Mouse (Mus musculus): ENCODE measurements around the gene Mcub. TPM values are rescaled to one million over a fixed set of nuclear protein-coding genes. Genes with fewer than 3 reads are reported as not detected.

Gene Mcub
- polyA plus RNA-seq, 1 experiment from 2014 or later = 6.0 TPM

- no peaks in the 10 kb centered on the region for H3K9me3 ChIP-seq (replicated peaks; ENCODE audit: control insufficient read depth, low read length)
- no peak for ATAC-seq (ENCODE audit: insufficient read depth, low FRiP score)
- no peak overlapping the region for H3K4me2 ChIP-seq (ENCODE audit: low read depth, low read length)
These were observed 29.2 kb downstream of the Mcub start for GRCm38 (mm10) chr3:129940780-129941179.

DNA sequence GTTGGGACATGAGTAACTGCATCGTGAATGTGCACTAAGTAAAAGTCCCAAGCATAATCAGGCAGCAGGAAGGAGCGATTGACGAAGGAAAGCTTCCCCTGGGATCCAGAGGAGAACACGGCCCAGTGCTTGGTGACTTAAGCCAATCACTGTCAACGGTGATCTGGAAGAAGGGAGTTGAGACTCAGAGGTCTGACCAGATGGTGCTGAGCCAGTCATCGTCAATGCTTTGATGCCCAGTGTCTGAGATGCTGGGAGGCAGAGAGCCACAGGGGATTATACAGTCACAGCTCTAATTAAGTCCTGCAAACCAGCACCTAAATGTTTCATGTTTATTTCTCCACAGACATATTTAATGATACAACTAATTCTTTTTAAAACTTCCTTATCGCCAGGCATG is 30.9 kb downstream of the Mcub start:
- Histone ChIP-seq H3K9ac (ENCODE audit: low read length) (no peak overlapping the region), H3K27ac (ENCODE audit: low read length) (no peak overlapping the region), H3K4me3 (replicated peaks; ENCODE audit: low read length) (no peak overlapping the region), H3K27me3 (ENCODE audit: control insufficient read depth, insufficient read depth, low read length) (no peaks in the 10 kb centered on the region), H3K4me2 (ENCODE audit: low read depth, low read length) (no peak overlapping the region), H3K4me1 (ENCODE audit: control insufficient read depth, insufficient read depth, low read length) (no peaks in the 10 kb centered on the region), H3K36me3 (ENCODE audit: control insufficient read depth, insufficient read depth, low read length) (no peaks in the 10 kb centered on the region), H3K9me3 (replicated peaks; ENCODE audit: control insufficient read depth, low read length) (no peaks in the 10 kb centered on the region)
- 74% methylated on average over 7 of the region's 7 CpGs for WGBS
- ATAC-seq (ENCODE audit: insufficient read depth, low FRiP score) = no peak

More at GRCm38 (mm10) chr3:129940780-129941179, 29.2 kb downstream of the Mcub start:
- H3K4me3 ChIP-seq (replicated peaks; ENCODE audit: low read length) = no peak overlapping the region
- H3K27ac ChIP-seq (ENCODE audit: low read length) = no peak overlapping the region
- no peaks in the 10 kb centered on the region for H3K36me3 ChIP-seq (ENCODE audit: control insufficient read depth, insufficient read depth, low read length)
- no peaks in the 10 kb centered on the region for H3K4me1 ChIP-seq (ENCODE audit: control insufficient read depth, insufficient read depth, low read length)
- H3K9ac ChIP-seq (ENCODE audit: low read length) = no peak overlapping the region
- WGBS = 88% methylated on average over 2 of the region's 2 CpGs
- no peaks in the 10 kb centered on the region for H3K27me3 ChIP-seq (ENCODE audit: control insufficient read depth, insufficient read depth, low read length)

- Histone ChIP-seq H3K36me3 (ENCODE audit: control insufficient read depth, insufficient read depth, low read length) (no peaks in the 10 kb centered on the region), H3K27ac (ENCODE audit: low read length) (peak overlapping the region; percentile 42; the same call in 1 of the 2 replicates), H3K4me2 (ENCODE audit: low read depth, low read length) (no peak overlapping the region), H3K9ac (ENCODE audit: low read length) (no peak overlapping the region), H3K4me3 (replicated peaks; ENCODE audit: low read length) (no peak overlapping the region), H3K27me3 (ENCODE audit: control insufficient read depth, insufficient read depth, low read length) (no peaks in the 10 kb centered on the region), H3K9me3 (replicated peaks; ENCODE audit: control insufficient read depth, low read length) (no peaks in the 10 kb centered on the region), H3K4me1 (ENCODE audit: control insufficient read depth, insufficient read depth, low read length) (no peaks in the 10 kb centered on the region)
- peak; percentile 66; the same call in 1 of the 2 replicates for ATAC-seq (ENCODE audit: insufficient read depth, low FRiP score)
- 31% methylated on average over 3 of the region's 3 CpGs for WGBS
These were observed 32.2 kb downstream of the Mcub start for GRCm38 (mm10) chr3:129937848-129938247.

GRCm38 (mm10) chr3:129936561-129936960 is 33.4 kb downstream of the Mcub start:
- H3K9me3 ChIP-seq (replicated peaks; ENCODE audit: control insufficient read depth, low read length) = no peaks in the 10 kb centered on the region
- H3K27ac ChIP-seq (ENCODE audit: low read length) = no peak overlapping the region; the same call in 1 of the 2 replicates
- no peaks in the 10 kb centered on the region for H3K27me3 ChIP-seq (ENCODE audit: control insufficient read depth, insufficient read depth, low read length)
- H3K4me2 ChIP-seq (ENCODE audit: low read depth, low read length) = no peak overlapping the region
- no peaks in the 10 kb centered on the region for H3K4me1 ChIP-seq (ENCODE audit: control insufficient read depth, insufficient read depth, low read length)
- no peak overlapping the region for H3K9ac ChIP-seq (ENCODE audit: low read length)
- no peak for ATAC-seq (ENCODE audit: insufficient read depth, low FRiP score)
- no peak overlapping the region for H3K4me3 ChIP-seq (replicated peaks; ENCODE audit: low read length)
- 51% methylated on average over 9 of the region's 9 CpGs for WGBS
- no peaks in the 10 kb centered on the region for H3K36me3 ChIP-seq (ENCODE audit: control insufficient read depth, insufficient read depth, low read length)

- ATAC-seq (ENCODE audit: insufficient read depth, low FRiP score) = no peak
- 48% methylated on average over 4 of the region's 4 CpGs for WGBS
- Histone ChIP-seq H3K9ac (ENCODE audit: low read length) (no peak overlapping the region), H3K4me3 (replicated peaks; ENCODE audit: low read length) (no peak overlapping the region), H3K4me1 (ENCODE audit: control insufficient read depth, insufficient read depth, low read length) (no peaks in the 10 kb centered on the region), H3K9me3 (replicated peaks; ENCODE audit: control insufficient read depth, low read length) (no peaks in the 10 kb centered on the region), H3K36me3 (ENCODE audit: control insufficient read depth, insufficient read depth, low read length) (no peaks in the 10 kb centered on the region), H3K4me2 (ENCODE audit: low read depth, low read length) (no peak overlapping the region), H3K27me3 (ENCODE audit: control insufficient read depth, insufficient read depth, low read length) (no peaks in the 10 kb centered on the region), H3K27ac (ENCODE audit: low read length) (no peak overlapping the region)
These were observed 37.6 kb downstream of the Mcub start for GRCm38 (mm10) chr3:129932443-129932842.

DNA sequence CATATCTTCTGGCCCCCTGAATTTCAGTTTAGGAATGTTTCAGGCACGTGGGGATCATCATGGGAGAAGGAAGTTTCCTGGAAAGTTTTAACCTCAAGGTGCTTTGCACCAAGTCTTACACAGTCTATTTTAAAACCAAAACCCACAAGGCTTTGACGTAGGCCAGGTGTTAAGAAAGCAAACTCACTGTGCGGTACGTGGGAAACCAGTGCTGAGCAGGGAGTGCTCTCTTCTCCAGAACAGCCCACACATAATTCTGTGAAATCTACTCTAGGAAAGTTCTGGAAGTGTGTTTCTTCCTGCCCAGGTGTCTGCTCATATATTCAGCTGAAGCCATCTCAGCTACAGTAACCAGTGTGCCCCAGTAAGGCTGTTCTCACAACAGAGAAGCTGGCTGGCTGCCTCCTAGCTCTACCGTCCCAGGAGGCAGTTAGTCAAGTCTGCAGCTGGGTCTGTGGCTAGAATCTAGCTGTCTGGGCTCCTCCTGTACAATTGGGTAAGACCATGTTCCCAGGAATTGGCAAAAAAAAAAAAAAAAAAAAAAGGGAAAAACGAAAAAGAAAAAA is 39.7 kb downstream of the Mcub start:
- WGBS = 43% methylated on average over 6 of the region's 6 CpGs
- H3K9ac ChIP-seq (ENCODE audit: low read length) = no peak overlapping the region
- no peaks in the 10 kb centered on the region for H3K4me1 ChIP-seq (ENCODE audit: control insufficient read depth, insufficient read depth, low read length)
- no peak for ATAC-seq (ENCODE audit: insufficient read depth, low FRiP score)
- no peaks in the 10 kb centered on the region for H3K27me3 ChIP-seq (ENCODE audit: control insufficient read depth, insufficient read depth, low read length)
- H3K9me3 ChIP-seq (replicated peaks; ENCODE audit: control insufficient read depth, low read length) = no peaks in the 10 kb centered on the region
- no peak overlapping the region for H3K4me2 ChIP-seq (ENCODE audit: low read depth, low read length)
- H3K36me3 ChIP-seq (ENCODE audit: control insufficient read depth, insufficient read depth, low read length) = no peaks in the 10 kb centered on the region
- no peak overlapping the region for H3K4me3 ChIP-seq (replicated peaks; ENCODE audit: low read length)
- no peak overlapping the region for H3K27ac ChIP-seq (ENCODE audit: low read length)

DNA sequence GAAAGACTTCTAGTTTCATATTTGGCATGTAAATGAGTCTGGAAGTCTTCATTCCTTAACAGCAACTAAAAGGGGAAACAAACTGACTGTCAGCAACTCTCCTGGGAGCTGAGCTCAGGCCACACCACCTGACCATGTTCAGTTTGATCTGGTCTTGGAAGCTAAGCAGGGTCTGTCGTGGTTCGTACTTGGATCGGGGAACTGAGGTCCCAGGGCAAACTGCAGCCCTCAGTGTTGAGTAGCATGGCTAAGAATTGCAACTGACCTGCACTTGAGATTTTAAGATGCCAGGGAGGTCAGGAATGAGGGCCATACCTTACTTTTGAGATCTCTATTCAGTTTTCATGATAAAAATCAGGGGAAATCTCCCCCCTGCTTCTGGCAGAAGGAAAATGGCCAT is 44.1 kb downstream of the Mcub start:
- Histone ChIP-seq H3K4me1 (ENCODE audit: control insufficient read depth, insufficient read depth, low read length) (no peaks in the 10 kb centered on the region), H3K27ac (ENCODE audit: low read length) (no peak overlapping the region), H3K4me2 (ENCODE audit: low read depth, low read length) (no peak overlapping the region), H3K9me3 (replicated peaks; ENCODE audit: control insufficient read depth, low read length) (no peaks in the 10 kb centered on the region), H3K4me3 (replicated peaks; ENCODE audit: low read length) (no peak overlapping the region), H3K36me3 (ENCODE audit: control insufficient read depth, insufficient read depth, low read length) (no peaks in the 10 kb centered on the region), H3K27me3 (ENCODE audit: control insufficient read depth, insufficient read depth, low read length) (no peaks in the 10 kb centered on the region), H3K9ac (ENCODE audit: low read length) (no peak overlapping the region)
- no peak for ATAC-seq (ENCODE audit: insufficient read depth, low FRiP score)
- 83% methylated on average over 3 of the region's 3 CpGs for WGBS

- Histone ChIP-seq H3K27me3 (ENCODE audit: control insufficient read depth, insufficient read depth, low read length) (no peaks in the 10 kb centered on the region), H3K9ac (ENCODE audit: low read length) (no peak overlapping the region), H3K36me3 (ENCODE audit: control insufficient read depth, insufficient read depth, low read length) (no peaks in the 10 kb centered on the region), H3K4me1 (ENCODE audit: control insufficient read depth, insufficient read depth, low read length) (no peaks in the 10 kb centered on the region), H3K4me3 (replicated peaks; ENCODE audit: low read length) (no peak overlapping the region), H3K27ac (ENCODE audit: low read length) (no peak overlapping the region), H3K4me2 (ENCODE audit: low read depth, low read length) (no peak overlapping the region), H3K9me3 (replicated peaks; ENCODE audit: control insufficient read depth, low read length) (no peaks in the 10 kb centered on the region)
- no peak for ATAC-seq (ENCODE audit: insufficient read depth, low FRiP score)
- WGBS = 90% methylated on average over 7 of the region's 7 CpGs
These were observed 46.4 kb downstream of the Mcub start for GRCm38 (mm10) chr3:129923581-129923980.

- H3K9me3 ChIP-seq (replicated peaks; ENCODE audit: control insufficient read depth, low read length) = no peaks in the 10 kb centered on the region
- 16% methylated on average over 13 of the region's 13 CpGs for WGBS
- ATAC-seq (ENCODE audit: insufficient read depth, low FRiP score) = no peak; the same call in 1 of the 2 replicates
- no peaks in the 10 kb centered on the region for H3K36me3 ChIP-seq (ENCODE audit: control insufficient read depth, insufficient read depth, low read length)
- no peaks in the 10 kb centered on the region for H3K27me3 ChIP-seq (ENCODE audit: control insufficient read depth, insufficient read depth, low read length)
- no peak overlapping the region for H3K9ac ChIP-seq (ENCODE audit: low read length)
- H3K4me2 ChIP-seq (ENCODE audit: low read depth, low read length) = no peak overlapping the region
- no peak overlapping the region for H3K4me3 ChIP-seq (replicated peaks; ENCODE audit: low read length)
- no peaks in the 10 kb centered on the region for H3K4me1 ChIP-seq (ENCODE audit: control insufficient read depth, insufficient read depth, low read length)
- H3K27ac ChIP-seq (ENCODE audit: low read length) = no peak overlapping the region
These were observed 51.6 kb downstream of the Mcub start for GRCm38 (mm10) chr3:129918434-129918833.

Data from stomach, embryonic 16.5 days (tissue).